Mouse (Mus musculus) testis, adult 2 months (tissue): ENCODE measurements around the gene Tesmin. TPM values are rescaled to one million over a fixed set of nuclear protein-coding genes. Genes with fewer than 3 reads are reported as not detected.

ENCODE experiments used
- H3K27ac ChIP-seq: fragments of 200-500 bp; 2 replicates; pipeline ENCODE4 v1.5.1; 2012; ENCODE audit warnings: low read depth, low read length; ENCODE audit not compliant: control insufficient read depth, insufficient read depth
- H3K27me3 ChIP-seq: fragments of 200-500 bp; 2 replicates; pipeline ENCODE4 v1.6.1; 2012; ENCODE audit warnings: mild to moderate bottlenecking, low read length, moderate library complexity; ENCODE audit not compliant: control insufficient read depth, insufficient read depth
- H3K36me3 ChIP-seq: fragments of 200-500 bp; 2 replicates; pipeline ENCODE4 v1.6.1; 2012; ENCODE audit warnings: mild to moderate bottlenecking, low read length; ENCODE audit not compliant: control insufficient read depth, insufficient read depth
- H3K4me1 ChIP-seq: fragments of 200-500 bp; 2 replicates; pipeline ENCODE4 v1.6.1; 2012; ENCODE audit warnings: low read length; ENCODE audit not compliant: control insufficient read depth, insufficient read depth
- H3K4me3 ChIP-seq: fragments of 200-500 bp; 2 replicates; pipeline ENCODE4 v1.5.1; 2012; ENCODE audit warnings: low read depth, mild to moderate bottlenecking, low read length, moderate library complexity, mixed read lengths; ENCODE audit not compliant: control insufficient read depth
- CTCF ChIP-seq: fragments of 200-500 bp; IDR thresholded peaks from 2 replicates; pipeline ENCODE4 v1.5.1; 2012; ENCODE audit warnings: low read depth, mild to moderate bottlenecking, inconsistent platforms, low read length, moderate library complexity; ENCODE audit not compliant: control insufficient read depth, insufficient read depth, insufficient replicate concordance
- POLR2A ChIP-seq: fragments of 200-500 bp; IDR thresholded peaks from 2 replicates; pipeline ENCODE4 v1.6.1; 2012; ENCODE audit warnings: low read depth, mild to moderate bottlenecking, inconsistent platforms, low read length, moderate library complexity; ENCODE audit not compliant: control insufficient read depth
- polyA plus RNA-seq: library from polyadenylated mRNA; depleted of rRNA; stranded (reverse); fragments of >200 nt; gene quantifications from 2 replicates; pipeline ENCODE4 v1.2.3, GENCODE M21; 2012

Tesmin gene
- polyA plus RNA-seq, 1 experiment = 134 TPM

GRCm38 (mm10) chr19:3394216-3394615 is 5.6 kb downstream of the Tesmin start:
- TF ChIP-seq CTCF (no peak), POLR2A (no peak)
- H3K4me1 ChIP-seq = peaks cover 2% of the 10 kb centered on the region; the same call in 1 of the 2 replicates
- H3K27me3 ChIP-seq = no peaks in the 10 kb centered on the region
- H3K4me3 ChIP-seq = no peak overlapping the region
- peaks cover 7% of the 10 kb centered on the region for H3K36me3 ChIP-seq
- H3K27ac ChIP-seq = no peak overlapping the region

GRCm38 (mm10) chr19:3400057-3400456 is 11.4 kb downstream of the Tesmin start:
- no peak overlapping the region for H3K4me3 ChIP-seq
- TF ChIP-seq CTCF = no peak
- TF ChIP-seq POLR2A = no peak
- no peak overlapping the region for H3K27ac ChIP-seq
- H3K27me3 ChIP-seq = no peaks in the 10 kb centered on the region
- H3K36me3 ChIP-seq = peaks cover 4% of the 10 kb centered on the region
- no peaks in the 10 kb centered on the region for H3K4me1 ChIP-seq

- Histone ChIP-seq H3K27me3 (no peaks in the 10 kb centered on the region), H3K4me1 (no peaks in the 10 kb centered on the region), H3K36me3 (peaks cover 4% of the 10 kb centered on the region), H3K27ac (no peak overlapping the region), H3K4me3 (no peak overlapping the region)
- TF ChIP-seq CTCF (no peak), POLR2A (no peak)
Measured at GRCm38 (mm10) chr19:3401504-3401903, 12.8 kb downstream of the Tesmin start.

- no peak for TF ChIP-seq POLR2A
- no peak for TF ChIP-seq CTCF
- Histone ChIP-seq H3K4me1 (no peaks in the 10 kb centered on the region), H3K27ac (no peak overlapping the region)
Measured at GRCm38 (mm10) chr19:3401943-3402342, 13.3 kb downstream of the Tesmin start.

GRCm38 (mm10) chr19:3402390-3402789 is 13.7 kb downstream of the Tesmin start:
- no peak overlapping the region for H3K27ac ChIP-seq
- H3K27me3 ChIP-seq = no peaks in the 10 kb centered on the region
- no peak overlapping the region for H3K4me3 ChIP-seq
- H3K36me3 ChIP-seq = peaks cover 3% of the 10 kb centered on the region
- no peaks in the 10 kb centered on the region for H3K4me1 ChIP-seq
- TF ChIP-seq CTCF (no peak), POLR2A (no peak)

More at GRCm38 (mm10) chr19:3401943-3402342, 13.3 kb downstream of the Tesmin start:
- no peak overlapping the region for H3K4me3 ChIP-seq
- H3K27me3 ChIP-seq = no peaks in the 10 kb centered on the region
- peaks cover 2% of the 10 kb centered on the region for H3K36me3 ChIP-seq

GRCm38 (mm10) chr19:3404030-3404429 is 15.4 kb downstream of the Tesmin start:
- no peaks in the 10 kb centered on the region for H3K4me1 ChIP-seq
- H3K4me3 ChIP-seq = no peak overlapping the region
- peaks cover 3% of the 10 kb centered on the region for H3K36me3 ChIP-seq
- H3K27me3 ChIP-seq = no peaks in the 10 kb centered on the region
- no peak for TF ChIP-seq POLR2A
- no peak overlapping the region for H3K27ac ChIP-seq

GRCm38 (mm10) chr19:3405531-3406281 is 17.0 kb downstream of the Tesmin start:
- H3K27me3 ChIP-seq = no peaks in the 10 kb centered on the region

More at GRCm38 (mm10) chr19:3405531-3406281, 17.0 kb downstream of the Tesmin start:
- Histone ChIP-seq H3K36me3 (peaks cover 3% of the 10 kb centered on the region), H3K4me1 (no peaks in the 10 kb centered on the region), H3K27ac (no peak overlapping the region), H3K4me3 (no peak overlapping the region)
- TF ChIP-seq POLR2A = no peak
- no peak for TF ChIP-seq CTCF
